Mouse (Mus musculus): ENCODE measurements around the gene Msh5. TPM values are rescaled to one million over a fixed set of nuclear protein-coding genes. Genes with fewer than 3 reads are reported as not detected.

The Msh5 gene
- polyA plus RNA-seq, 1 experiment, result 0.90 TPM

DNA sequence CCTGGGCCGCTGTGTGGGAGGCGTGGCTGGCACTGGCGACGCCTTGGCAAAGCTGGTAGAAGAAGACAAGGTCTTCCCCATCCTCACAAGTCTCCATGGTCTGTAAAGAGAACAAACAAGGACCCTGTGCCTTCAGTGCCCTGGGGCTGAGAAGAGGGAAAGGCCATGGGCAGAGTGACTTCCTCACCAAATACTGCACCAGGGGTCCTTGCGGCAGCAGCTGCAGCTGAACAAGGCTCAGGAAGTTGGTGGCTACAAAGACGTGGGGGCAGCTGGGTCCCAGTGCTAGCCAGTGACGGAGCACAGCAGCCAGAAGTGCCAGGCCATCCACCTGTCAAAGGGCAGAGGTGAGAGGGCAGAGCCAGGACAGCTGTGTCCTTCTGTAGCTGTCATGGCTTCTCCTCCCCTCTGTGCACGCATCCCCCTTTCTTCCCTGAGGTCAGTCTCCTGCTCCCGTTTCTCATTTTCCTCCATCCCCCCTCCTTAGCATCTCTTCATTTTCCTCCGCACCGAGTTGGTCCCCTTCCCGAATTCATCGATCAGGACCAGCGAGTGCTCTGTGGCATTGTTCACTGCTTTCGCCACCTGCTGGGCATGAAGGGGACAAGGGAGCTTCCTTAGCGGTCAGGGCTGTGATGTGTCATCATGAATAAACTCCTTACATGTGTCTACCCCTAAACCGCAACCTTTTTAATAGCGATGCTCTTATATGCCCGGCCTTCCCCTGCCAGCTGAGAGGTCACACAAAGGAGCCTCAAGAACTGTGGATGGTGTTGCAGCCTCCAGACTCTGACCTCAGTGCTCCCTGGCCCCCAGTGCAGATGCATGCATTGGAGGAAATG is 16.6 kb downstream of the Msh5 start:
- H3K4me3 ChIP-seq (replicated peaks), result no peak overlapping the region
- peaks cover 50% of the 10 kb centered on the region for H3K4me1 ChIP-seq (ENCODE audit: control insufficient read depth)
- TF ChIP-seq GATA1 (IDR thresholded peaks at IDR 0.05; ENCODE audit: low read length) (no peak), TAL1 (IDR thresholded peaks at IDR 0.05; ENCODE audit: low read length) (no peak)
- no peaks in the 10 kb centered on the region; the same call in 1 of the 2 replicates for H3K36me3 ChIP-seq (ENCODE audit: control insufficient read depth)
- no peaks in the 10 kb centered on the region for H3K27me3 ChIP-seq (ENCODE audit: control insufficient read depth)
- H3K9me3 ChIP-seq (ENCODE audit: control insufficient read depth, low read length), result no peaks in the 10 kb centered on the region

DNA sequence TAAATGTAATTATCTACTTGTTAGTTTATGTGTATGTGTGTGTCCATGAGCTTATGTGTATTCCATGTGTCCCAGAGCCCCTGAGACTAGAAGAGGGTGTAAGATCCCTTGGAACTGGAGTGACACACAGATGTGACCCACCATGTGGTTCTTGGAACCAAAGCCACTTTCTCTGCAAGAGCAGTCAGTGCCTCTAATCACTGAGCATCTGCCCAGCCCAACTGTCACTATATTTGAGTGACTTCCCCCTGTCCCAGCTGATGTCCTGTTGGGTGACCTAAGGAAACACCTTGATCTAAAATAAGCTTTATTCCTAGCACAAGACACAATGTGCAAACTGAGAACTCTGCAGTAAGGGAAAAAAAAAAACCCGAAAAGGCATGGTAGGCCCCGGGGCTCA is 18.2 kb downstream of the Msh5 start:
- H3K36me3 ChIP-seq (ENCODE audit: control insufficient read depth), result no peaks in the 10 kb centered on the region; the same call in 1 of the 2 replicates
- no peaks in the 10 kb centered on the region for H3K9me3 ChIP-seq (ENCODE audit: control insufficient read depth, low read length)
- H3K4me1 ChIP-seq (ENCODE audit: control insufficient read depth), result peaks cover 56% of the 10 kb centered on the region
- no peak overlapping the region for H3K4me3 ChIP-seq (replicated peaks)
- peaks cover 2% of the 10 kb centered on the region; the same call in 1 of the 2 replicates for H3K27me3 ChIP-seq (ENCODE audit: control insufficient read depth)
- TF ChIP-seq TAL1 (IDR thresholded peaks at IDR 0.05; ENCODE audit: low read length), result no peak
- no peak for TF ChIP-seq GATA1 (IDR thresholded peaks at IDR 0.05; ENCODE audit: low read length)

DNA sequence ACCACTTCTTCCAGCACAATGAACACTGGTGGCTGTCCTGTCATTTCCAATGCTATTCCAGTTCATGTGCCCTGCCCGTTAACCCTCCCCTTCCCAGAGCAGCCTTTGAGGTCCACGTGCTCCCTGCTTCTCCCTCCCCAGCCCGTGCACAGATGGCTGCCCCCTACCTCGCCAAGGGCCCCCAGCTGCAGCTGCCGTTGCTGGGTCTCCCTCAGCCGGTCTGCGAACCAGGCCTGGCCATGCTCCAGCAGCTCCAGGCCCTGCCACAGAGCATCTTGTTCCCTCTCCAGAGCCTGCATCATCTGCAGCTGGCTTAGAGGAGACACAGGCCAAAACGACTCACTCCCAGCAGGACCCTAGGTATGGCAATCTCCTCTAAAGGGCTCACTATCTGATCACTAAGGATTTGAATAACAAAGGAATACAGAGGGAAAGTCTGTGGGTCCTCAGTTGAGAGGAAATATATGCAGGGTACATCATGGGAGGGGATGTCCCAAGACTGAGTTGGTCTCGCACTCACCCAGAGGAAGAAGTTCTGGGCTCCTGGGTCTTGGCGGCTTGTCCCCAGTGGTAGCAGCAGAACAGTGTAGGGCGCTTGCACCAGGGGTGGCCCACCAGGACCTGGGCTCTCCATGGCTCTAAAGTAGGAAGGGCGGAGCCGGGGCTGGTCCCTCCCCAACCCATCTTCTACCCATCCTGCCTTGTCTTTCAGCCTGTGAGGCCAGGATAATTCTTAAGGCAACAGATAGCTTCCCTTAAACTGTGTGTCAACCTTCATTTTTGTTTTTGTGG is 19.1 kb downstream of the Msh5 start, which contains the start of gene Sapcd1:
Gene Sapcd1 (minus strand): TSS at position 740 of the 792 bp plus-strand sequence.
- no peak within 1 kb of the TSS for H3K4me3 ChIP-seq (replicated peaks)
- no peaks in the 10 kb centered on the region; the same call in 1 of the 2 replicates for H3K36me3 ChIP-seq (ENCODE audit: control insufficient read depth)
- peaks cover 60% of the 10 kb centered on the region for H3K4me1 ChIP-seq (ENCODE audit: control insufficient read depth)
- H3K27me3 ChIP-seq (ENCODE audit: control insufficient read depth), result peaks cover 2% of the 10 kb centered on the region; the same call in 1 of the 2 replicates
- TF ChIP-seq GATA1 (IDR thresholded peaks at IDR 0.05; ENCODE audit: low read length) (no peak), TAL1 (IDR thresholded peaks at IDR 0.05; ENCODE audit: low read length) (no peak)
- H3K9me3 ChIP-seq (ENCODE audit: control insufficient read depth, low read length), result no peaks in the 10 kb centered on the region

DNA sequence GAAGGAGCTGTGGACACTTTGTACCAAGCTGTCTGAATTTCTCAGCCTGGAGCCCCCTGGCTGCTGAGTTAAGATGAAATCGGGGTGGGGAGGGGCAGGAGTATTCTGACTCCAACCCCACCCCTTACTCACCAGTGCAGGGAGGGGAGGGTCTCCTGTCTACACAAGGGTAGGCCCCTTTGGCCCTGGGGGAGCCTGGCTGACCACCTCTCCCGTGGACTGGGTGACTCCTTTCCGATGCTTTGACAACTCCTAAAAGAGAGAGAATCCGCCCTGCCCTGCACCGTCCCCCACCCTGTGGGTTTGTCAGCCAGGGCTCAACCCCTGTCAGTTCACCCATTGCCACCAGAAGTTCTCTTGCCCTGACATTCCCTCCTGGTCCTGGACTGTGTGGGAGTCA is 20.3 kb downstream of the Msh5 start:
- TF ChIP-seq GATA1 (IDR thresholded peaks at IDR 0.05; ENCODE audit: low read length) (no peak), TAL1 (IDR thresholded peaks at IDR 0.05; ENCODE audit: low read length) (no peak)
- Histone ChIP-seq H3K36me3 (ENCODE audit: control insufficient read depth) (no peaks in the 10 kb centered on the region; the same call in 1 of the 2 replicates), H3K4me3 (replicated peaks) (no peak overlapping the region), H3K4me1 (ENCODE audit: control insufficient read depth) (peaks cover 60% of the 10 kb centered on the region), H3K27me3 (ENCODE audit: control insufficient read depth) (peaks cover 2% of the 10 kb centered on the region; the same call in 1 of the 2 replicates), H3K9me3 (ENCODE audit: control insufficient read depth, low read length) (no peaks in the 10 kb centered on the region)

DNA sequence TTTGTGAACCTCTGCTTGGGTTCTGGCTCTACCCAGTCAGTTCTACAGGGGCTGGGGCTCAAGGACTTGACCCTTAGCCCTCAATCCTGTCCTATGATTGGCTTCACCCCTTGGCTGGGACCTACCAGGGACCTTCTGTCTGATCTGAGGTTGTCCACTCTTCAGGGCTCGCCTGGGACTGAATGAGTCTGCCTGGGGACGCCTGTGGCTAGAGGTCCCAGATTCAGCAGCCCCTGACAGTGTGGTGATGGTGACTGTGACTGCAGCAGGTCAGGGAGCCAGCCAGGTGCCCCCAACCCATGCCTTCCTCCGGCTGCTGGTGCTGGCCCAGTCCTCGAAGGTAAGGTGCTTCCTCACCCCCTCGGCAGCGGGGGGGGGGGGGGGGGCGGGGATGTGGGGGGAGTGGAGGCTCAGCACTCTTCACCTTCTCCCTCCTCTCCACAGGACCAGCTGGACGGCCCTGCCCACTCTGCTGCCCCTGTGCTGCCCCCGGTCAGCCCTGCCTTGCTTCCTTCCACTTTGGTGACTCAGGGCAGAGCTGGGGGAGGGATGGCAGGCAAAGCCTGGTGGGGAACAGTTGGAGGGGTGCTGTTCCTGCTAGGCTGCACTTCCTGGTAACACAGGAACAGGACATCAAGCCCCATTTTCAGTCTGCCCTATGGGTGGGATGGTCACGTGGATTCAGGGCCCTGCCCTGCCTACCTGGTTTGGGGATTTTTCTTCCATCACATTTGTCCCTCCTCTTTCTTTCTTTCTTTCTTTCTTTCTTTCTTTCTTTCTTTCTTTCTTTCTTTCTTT is 21.7 kb downstream of the Msh5 start:
- Histone ChIP-seq H3K9me3 (ENCODE audit: control insufficient read depth, low read length) (no peaks in the 10 kb centered on the region), H3K4me1 (ENCODE audit: control insufficient read depth) (peaks cover 63% of the 10 kb centered on the region), H3K27me3 (ENCODE audit: control insufficient read depth) (peaks cover 2% of the 10 kb centered on the region; the same call in 1 of the 2 replicates), H3K36me3 (ENCODE audit: control insufficient read depth) (no peaks in the 10 kb centered on the region), H3K4me3 (replicated peaks) (no peak overlapping the region)
- no peak for TF ChIP-seq GATA1 (IDR thresholded peaks at IDR 0.05; ENCODE audit: low read length)
- no peak for TF ChIP-seq TAL1 (IDR thresholded peaks at IDR 0.05; ENCODE audit: low read length)

DNA sequence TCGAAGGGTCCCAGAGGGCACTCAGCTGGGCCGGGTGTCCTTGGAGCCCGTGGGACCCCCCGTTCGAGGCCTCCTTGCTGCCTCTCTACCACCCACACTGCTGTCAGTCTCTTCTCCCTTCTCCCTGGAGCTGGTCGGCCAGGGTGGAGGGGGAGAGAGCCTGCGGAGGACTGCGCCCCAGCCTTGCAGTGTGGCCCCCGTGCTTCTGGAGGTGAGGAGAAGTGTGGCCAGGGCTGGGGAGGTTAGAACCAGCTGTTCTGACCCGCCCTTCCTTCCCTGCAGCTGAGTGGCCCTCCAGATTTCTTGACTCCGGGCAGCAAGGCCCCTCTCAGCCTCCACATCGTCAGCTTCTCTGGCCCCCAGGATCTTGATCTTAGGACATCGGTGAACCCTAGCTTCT is 22.3 kb downstream of the Msh5 start:
- H3K9me3 ChIP-seq (ENCODE audit: control insufficient read depth, low read length), result no peaks in the 10 kb centered on the region
- peaks cover 2% of the 10 kb centered on the region; the same call in 1 of the 2 replicates for H3K27me3 ChIP-seq (ENCODE audit: control insufficient read depth)
- peaks cover 58% of the 10 kb centered on the region for H3K4me1 ChIP-seq (ENCODE audit: control insufficient read depth)
- TF ChIP-seq TAL1 (IDR thresholded peaks at IDR 0.05; ENCODE audit: low read length) (no peak), GATA1 (IDR thresholded peaks at IDR 0.05; ENCODE audit: low read length) (no peak)
- no peaks in the 10 kb centered on the region for H3K36me3 ChIP-seq (ENCODE audit: control insufficient read depth)
- H3K4me3 ChIP-seq (replicated peaks), result no peak overlapping the region

DNA sequence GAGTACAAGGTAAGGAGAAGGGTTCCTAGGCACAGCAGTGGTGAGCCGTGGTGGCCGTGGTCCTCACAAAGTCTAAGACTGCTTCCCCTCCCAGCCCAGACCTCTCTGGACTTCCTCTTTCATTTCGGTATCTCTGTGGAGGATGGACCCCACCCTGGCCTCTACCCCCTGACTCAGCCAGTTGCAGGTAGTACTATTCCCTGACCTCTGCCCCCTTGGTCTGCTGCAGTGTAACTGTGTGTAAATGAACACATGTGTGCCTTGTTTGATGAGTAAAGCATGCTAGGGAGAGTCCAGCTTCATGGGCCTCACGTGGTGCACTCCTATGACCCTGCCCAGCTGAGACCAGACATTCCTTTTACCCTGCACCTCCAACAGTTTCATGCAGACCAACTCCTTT is 22.8 kb downstream of the Msh5 start:
- Histone ChIP-seq H3K9me3 (ENCODE audit: control insufficient read depth, low read length) (no peaks in the 10 kb centered on the region), H3K4me3 (replicated peaks) (no peak overlapping the region), H3K36me3 (ENCODE audit: control insufficient read depth) (no peaks in the 10 kb centered on the region), H3K27me3 (ENCODE audit: control insufficient read depth) (peaks cover 2% of the 10 kb centered on the region; the same call in 1 of the 2 replicates), H3K4me1 (ENCODE audit: control insufficient read depth) (peaks cover 58% of the 10 kb centered on the region)
- TF ChIP-seq TAL1 (IDR thresholded peaks at IDR 0.05; ENCODE audit: low read length) (no peak), GATA1 (IDR thresholded peaks at IDR 0.05; ENCODE audit: low read length) (no peak)

DNA sequence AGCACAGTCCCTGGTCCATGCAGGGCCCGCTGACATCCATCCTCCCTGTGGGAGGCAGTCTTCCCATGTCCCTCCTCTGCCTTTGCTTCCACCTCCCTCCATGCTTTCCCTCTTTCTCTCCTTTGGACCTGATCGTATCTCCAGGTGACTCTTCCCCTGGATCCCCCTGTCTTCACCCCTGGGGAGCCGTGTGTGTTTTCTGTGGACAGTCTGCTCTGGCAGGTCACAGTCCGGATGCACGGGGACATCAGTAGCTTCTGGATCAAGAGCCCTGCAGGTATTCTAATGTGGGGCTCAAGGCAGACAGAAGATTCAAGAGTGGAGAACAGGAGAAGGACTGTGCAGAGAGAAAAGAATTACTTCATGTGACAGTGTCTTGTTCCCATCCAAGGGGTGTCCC is 23.3 kb downstream of the Msh5 start:
- H3K4me1 ChIP-seq (ENCODE audit: control insufficient read depth), result peaks cover 57% of the 10 kb centered on the region
- TF ChIP-seq TAL1 (IDR thresholded peaks at IDR 0.05; ENCODE audit: low read length) (no peak), GATA1 (IDR thresholded peaks at IDR 0.05; ENCODE audit: low read length) (no peak)
- H3K4me3 ChIP-seq (replicated peaks), result no peak overlapping the region
- H3K9me3 ChIP-seq (ENCODE audit: control insufficient read depth, low read length), result no peaks in the 10 kb centered on the region
- no peaks in the 10 kb centered on the region for H3K36me3 ChIP-seq (ENCODE audit: control insufficient read depth)
- H3K27me3 ChIP-seq (ENCODE audit: control insufficient read depth), result peaks cover 2% of the 10 kb centered on the region; the same call in 1 of the 2 replicates

All from erythroblast, embryonic 14.5 days (primary cell).